Mouse (Mus musculus) left cerebral cortex, postnatal 4 days (tissue): ENCODE results near the gene Tm6sf2. TPM values are rescaled to one million over a fixed set of nuclear protein-coding genes. Genes with fewer than 3 reads are reported as not detected.
"Not testable (repeated sequence)": the region's sequence is repeated elsewhere in the genome, so short reads cannot be mapped to it uniquely, and the experiment has no call there.

ENCODE experiments used
- DNase-seq: peaks from one replicate; pipeline ENCODE4 v3.0.0-alpha.2; 2022
- intact Hi-C: fragments of 180-260 bp; cut with DNase I; formaldehyde crosslinking; loops from one replicate; pipeline ENCODE4 v1.15.1; 2025
- total RNA-seq, 2 experiments: library from RNA; stranded (reverse); gene quantifications; 2 replicates each; pipeline ENCODE4 v1.2.3; 2021

Gene Tm6sf2
- 1 to 10 TPM; 1.0 to 1.6 TPM for total RNA-seq

GRCm38 (mm10) chr8:70072441-70073069 lies at the start of gene Tm6sf2:
Gene Tm6sf2 (plus strand): TSS chr8:70072924.
- DNase-seq: no peak
- intact Hi-C loops: no loop called here

- DNase-seq: no peak
- intact Hi-C loops: no loop called here
These were observed 49.1 kb upstream of the Tm6sf2 start for GRCm38 (mm10) chr8:70023596-70023995.

GRCm38 (mm10) chr8:70026151-70026550 lies 46.6 kb upstream of the Tm6sf2 start:
- no peak for DNase-seq
- intact Hi-C loops: no loop called here

DNA sequence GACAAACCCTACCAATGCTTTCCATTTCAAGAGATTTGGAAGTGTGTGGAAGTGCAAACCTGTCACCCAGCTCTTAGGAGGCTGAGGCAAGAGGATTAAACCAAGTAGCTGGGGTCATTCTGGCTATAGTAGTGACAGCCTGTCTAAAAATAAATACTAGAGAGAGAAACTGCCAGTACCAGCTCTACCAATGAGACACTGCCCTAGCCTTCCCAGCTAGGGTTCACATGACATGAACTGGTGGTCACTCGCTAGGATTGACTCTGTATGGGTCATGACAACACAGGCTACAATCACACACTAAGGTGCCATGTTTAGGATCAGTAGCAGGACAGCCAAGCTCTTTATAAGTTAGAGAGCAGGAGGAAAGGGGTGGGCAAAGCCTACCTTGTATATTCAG lies 42.5 kb upstream of the Tm6sf2 start:
- intact Hi-C loops: loop anchor here (10.0 kb wide), 1 partner anchor 115 kb away; no protein-coding TSS in a partner anchor
- DNase-seq: no peak

DNA sequence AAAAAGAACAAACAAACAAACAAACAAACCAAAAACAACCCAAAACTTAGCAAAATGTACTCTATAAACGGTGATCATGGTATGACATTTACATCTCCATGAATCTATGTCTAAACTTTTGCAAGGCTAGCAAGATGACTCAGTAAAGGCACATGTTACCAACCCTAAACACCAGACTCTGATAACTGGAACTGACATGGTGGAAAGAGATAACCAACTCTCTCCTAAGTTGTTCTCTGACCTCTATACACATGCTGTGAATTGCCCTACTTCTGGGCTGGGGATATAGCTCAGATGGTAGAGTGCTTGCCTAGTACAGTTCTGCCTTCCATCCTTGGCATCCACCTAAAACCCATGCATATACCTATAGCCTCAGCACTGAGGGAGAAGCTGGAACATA lies 34.7 kb upstream of the Tm6sf2 start:
- intact Hi-C loops: loop anchor here (10.0 kb wide), 1 partner anchor 123 kb away; no protein-coding TSS in a partner anchor
- no peak for DNase-seq

DNA sequence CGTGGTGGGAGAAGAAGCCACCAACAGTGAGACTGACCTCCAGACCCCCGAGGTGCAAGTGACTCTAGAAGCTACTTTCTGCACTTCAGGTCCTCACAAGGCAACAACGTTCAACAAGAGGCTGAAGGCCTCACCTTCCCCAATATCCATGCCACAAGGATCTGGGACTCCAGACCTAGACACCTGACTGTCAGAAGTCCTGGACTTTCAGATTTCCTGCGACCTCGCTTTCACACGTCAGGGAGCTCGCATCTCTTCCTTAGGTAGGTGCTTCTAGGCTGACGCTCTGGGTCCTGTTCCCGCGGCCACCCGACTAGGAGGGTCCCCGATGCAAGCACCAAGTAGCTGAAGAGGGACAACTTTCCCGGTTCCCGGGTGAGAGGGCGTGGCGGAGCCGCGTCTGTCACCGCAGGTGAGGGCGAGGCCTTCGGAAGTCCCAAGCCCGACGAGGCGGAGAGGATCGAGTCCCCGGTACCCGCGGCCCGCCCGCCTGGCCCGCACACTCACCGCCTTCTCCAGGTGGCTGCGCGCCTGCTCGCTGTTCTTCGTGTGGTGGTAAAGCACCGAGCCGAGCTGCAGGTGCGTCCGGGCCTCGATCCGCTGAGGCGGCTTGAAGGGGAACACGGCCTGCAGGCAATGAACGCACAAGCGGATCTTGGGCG lies 30.7 kb upstream of the Tm6sf2 start:
- intact Hi-C loops: no loop called here
- peak; percentile 15 for DNase-seq

DNA sequence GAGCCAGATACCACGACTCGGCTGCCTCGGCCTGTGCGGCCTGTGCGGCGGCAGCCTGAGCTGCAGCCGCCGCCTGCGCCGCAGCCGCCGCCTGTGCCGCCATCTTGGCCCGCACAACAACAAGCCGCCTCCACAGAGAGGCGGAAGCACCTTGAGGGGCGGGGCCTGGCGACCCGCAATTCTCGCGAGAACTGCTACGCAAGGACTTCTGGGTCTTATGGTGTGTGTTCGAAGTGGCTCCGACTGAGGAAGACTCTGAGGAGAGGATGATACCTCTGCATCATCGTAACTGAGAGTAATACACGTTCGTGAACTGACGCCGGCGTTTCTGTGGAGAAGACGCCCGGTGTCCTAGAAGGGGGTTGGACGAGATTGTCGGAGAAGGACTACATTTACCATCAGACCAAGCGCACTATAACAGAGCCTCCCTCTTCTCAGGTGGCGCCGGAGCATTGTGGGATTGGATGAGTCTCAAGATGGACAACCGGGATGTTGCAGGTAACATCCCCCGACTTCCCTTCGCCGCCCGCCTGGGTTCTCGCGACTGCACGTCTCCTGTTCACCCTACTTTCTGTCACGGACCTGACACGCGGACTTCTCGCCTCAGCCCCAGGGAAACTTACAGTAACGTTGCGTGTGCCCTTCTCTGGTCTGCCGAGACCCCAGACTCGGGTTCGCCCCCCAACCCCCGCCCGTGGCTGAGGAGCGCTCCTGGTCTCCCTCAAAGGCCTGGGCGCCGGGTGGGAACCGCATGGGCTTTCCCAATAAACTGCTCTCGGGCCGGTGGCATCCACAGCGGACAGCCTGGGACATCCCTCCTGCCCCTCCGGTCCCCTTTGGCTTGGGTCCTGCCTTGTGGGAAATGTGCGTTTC lies 29.9 kb upstream of the Tm6sf2 start, which contains the start of the genes Mau2 and Sugp1:
Gene Mau2, minus strand, starts transcription at position 152 of the 873 bp plus-strand sequence.
Gene Sugp1, plus strand, starts transcription at position 231 of the 873 bp plus-strand sequence.
- intact Hi-C loops: no loop called here
- peak; percentile 97 for DNase-seq

- DNase-seq: no peak
- intact Hi-C loops: no loop called here
These were observed 28.7 kb upstream of the Tm6sf2 start for GRCm38 (mm10) chr8:70043996-70044395.

DNA sequence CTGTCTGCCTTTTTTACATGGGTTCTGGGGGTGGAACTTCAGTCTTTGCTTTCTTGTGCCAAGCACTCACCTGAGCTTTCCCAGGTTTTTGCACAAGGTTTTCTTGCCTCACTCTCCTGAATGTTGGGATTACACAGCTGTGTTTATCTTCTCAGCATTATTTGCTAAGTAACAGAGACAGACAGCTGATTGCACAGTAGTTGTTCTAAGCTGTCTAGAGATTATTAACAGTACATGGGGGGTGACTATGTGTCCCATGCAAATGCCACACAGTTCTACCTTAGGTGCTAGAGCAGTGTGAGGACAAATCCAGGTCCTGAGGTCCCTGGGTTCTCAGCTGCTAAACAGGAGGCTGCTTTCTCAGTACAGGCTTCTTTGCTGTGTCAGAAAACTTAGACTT lies 23.1 kb upstream of the Tm6sf2 start:
- no peak for DNase-seq
- intact Hi-C loops: no loop called here

GRCm38 (mm10) chr8:70050434-70050833 lies 22.3 kb upstream of the Tm6sf2 start:
- intact Hi-C loops, DNase-seq: not testable (repeated sequence)

- intact Hi-C loops: no loop called here
- no peak for DNase-seq
These were observed 15.0 kb upstream of the Tm6sf2 start for GRCm38 (mm10) chr8:70057721-70058120.

- DNase-seq: no peak
- intact Hi-C loops: no loop called here
These were observed 786 bp upstream of the Tm6sf2 start for GRCm38 (mm10) chr8:70071836-70072440.

DNA sequence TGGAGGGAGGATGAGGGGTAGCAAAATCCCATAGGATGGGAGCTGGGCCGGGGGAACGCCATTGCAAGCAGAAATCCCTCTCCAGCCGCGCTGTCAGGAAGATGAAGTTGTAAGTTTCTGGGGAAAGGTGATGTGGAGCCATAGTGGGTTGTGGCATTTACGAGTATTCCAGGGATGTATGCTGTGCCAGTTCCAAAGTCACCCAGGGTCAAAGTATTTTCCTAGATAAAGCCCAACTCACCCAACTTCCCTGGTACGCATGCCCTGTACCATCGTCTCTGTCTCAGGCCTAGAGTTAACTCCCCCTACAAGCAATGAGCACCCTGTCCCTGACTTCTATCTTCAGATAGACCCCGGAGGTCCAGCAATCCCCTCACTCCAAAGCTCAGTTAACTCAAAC lies 396 bp downstream of the Tm6sf2 start:
- intact Hi-C loops: no loop called here
- no peak for DNase-seq

DNA sequence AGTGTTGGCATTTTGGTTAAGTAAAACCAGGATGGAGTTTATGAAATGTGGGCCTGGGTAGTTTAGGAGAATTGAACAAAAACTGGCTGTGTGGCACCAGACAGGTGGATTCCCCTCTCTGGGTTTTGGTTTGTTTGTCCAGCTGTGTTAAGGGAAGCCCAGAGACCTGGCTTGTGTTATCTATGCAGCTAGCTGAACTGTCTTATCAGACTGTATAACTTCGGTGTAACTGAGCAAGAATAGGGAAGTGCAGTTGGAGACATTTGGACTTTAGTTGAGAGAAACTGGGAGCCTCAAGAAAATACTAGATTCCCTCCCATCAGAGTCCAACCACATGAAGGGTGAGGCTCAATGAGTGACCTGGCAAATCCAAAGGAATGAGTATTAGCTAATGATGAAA lies 958 bp downstream of the Tm6sf2 start:
- intact Hi-C loops: no loop called here
- no peak for DNase-seq

GRCm38 (mm10) chr8:70081976-70082375 lies 9.3 kb downstream of the Tm6sf2 start:
- intact Hi-C loops: loop anchor here (10.0 kb wide), 1 partner anchor 143 kb away; no protein-coding TSS in a partner anchor
- no peak for DNase-seq

DNA sequence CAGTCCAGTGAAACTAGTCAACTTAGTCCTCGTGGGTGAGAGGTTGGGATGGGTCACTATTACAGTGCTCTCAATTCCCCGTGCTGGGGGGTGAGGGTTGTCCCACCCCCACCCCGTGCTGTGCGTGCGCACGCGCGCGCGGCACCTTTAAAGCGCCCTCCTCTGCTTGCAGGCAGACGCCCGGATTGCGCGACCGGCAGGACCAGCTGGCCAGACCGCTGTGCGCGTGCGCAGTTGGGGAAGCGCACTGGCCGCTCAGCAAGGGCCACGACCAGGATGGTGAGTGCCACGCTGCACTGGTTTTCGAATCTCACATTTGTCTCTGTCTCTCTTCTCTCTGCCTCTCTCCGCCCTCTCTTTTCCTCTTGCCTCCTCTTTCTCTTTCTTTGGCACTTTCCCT lies 10.6 kb downstream of the Tm6sf2 start, which contains the start of gene Hapln4:
Gene Hapln4, plus strand, starts transcription at position 173 of the 400 bp plus-strand sequence.
- peak; percentile 57 for DNase-seq

DNA sequence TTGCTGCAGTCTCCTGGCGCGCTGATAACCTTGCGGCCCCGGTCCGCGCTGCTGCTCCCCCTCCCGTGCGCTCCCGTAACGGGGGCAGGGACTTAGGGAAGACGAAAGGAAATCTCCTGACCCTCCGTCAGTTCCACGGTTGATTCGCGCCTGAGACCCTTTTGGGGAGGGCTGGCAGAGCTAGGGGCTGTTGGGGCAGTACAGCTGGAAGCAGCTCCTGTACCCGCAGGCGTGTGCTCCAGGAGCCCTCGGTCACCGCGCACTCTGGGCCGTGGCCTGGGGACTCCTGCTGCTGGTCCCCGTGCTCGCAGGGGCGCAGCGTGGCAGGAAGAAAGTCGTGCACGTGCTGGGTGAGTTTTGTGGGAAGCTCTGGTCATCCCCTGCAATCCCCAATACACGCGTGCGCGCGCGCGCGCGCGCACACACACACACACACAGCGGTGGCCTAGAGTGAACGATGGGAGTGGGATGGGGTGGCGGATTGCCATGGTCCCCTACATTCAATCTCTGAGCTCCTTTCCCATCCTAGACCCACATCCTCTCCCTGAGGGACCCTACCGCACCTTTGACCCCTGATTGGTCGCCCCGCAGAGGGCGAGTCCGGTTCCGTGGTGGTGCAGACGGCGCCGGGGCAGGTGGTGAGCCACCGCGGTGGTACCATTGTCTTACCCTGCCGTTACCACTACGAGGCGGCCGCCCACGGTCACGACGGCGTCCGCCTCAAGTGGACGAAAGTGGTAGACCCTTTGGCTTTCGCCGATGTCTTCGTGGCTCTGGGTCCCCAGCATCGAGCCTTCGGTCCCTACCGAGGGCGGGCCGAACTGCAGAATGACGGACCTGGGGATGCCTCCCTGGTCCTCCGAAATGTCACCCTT lies 11.7 kb downstream of the Tm6sf2 start:
- no peak for DNase-seq
- intact Hi-C loops: loop anchor here (10.0 kb wide), 1 partner anchor 140 kb away; no protein-coding TSS in a partner anchor

More for the DNA sequence above, 10.6 kb downstream of the Tm6sf2 start, which contains the start of gene Hapln4:
- intact Hi-C loops: loop anchor here (10.0 kb wide), 1 partner anchor 142 kb away; no protein-coding TSS in a partner anchor

DNA sequence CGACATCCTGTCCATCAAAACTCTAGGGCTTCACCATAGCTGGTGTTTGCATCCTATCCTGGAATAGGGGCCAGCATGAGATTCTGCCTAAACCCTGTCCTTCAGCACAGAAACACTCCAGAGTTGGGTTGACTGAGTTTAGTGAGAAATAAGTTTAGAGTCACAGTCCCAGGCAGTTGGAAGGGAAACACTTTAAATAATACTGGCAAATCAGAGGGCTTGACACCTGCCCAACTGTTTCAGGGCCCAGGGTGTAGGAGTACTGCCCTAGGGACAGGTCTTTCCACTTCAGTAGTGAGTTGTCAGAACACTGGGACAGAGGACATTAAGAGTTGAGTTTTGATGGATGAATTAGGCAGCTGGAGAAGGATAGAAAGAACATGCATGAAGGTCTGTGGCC lies 13.4 kb downstream of the Tm6sf2 start:
- DNase-seq: no peak
- intact Hi-C loops: loop anchor here (10.0 kb wide), 1 partner anchor 139 kb away; no protein-coding TSS in a partner anchor

- intact Hi-C loops: loop anchor here (10.0 kb wide), 1 partner anchor 138 kb away; no protein-coding TSS in a partner anchor
- DNase-seq: no peak
These were observed 14.5 kb downstream of the Tm6sf2 start for GRCm38 (mm10) chr8:70087237-70087636.
